Mouse (Mus musculus) cerebellum, adult 2 months (tissue): ENCODE results near the gene Adgrg1.

Experiments used
- CTCF ChIP-seq: fragments of 200-500 bp; IDR thresholded peaks from 2 replicates; pipeline ENCODE4 v1.5.1; 2011; ENCODE audit warnings: low read depth, mild to moderate bottlenecking, control low read depth, low read length, moderate library complexity, borderline replicate concordance; ENCODE audit not compliant: insufficient read depth
- POLR2A ChIP-seq: fragments of 200-500 bp; IDR thresholded peaks from 2 replicates; pipeline ENCODE4 v1.6.1; 2011; ENCODE audit warnings: low read length, control low read depth, borderline replicate concordance; ENCODE audit not compliant: insufficient read depth

- TF ChIP-seq CTCF (no peak), POLR2A (no peak)
Measured at GRCm38 (mm10) chr8:94980176-94980575, 5.6 kb downstream of the Adgrg1 start.
